Mouse (Mus musculus): Measurements from ENCODE around the gene S100a10. TPM values are rescaled to one million over a fixed set of nuclear protein-coding genes. Genes with fewer than 3 reads are reported as not detected.

The S100a10 gene
- 208 and 281 TPM in 2 replicates for polyA plus RNA-seq (2015; fragmentation: Nextera tagmentation; extraction: Ambion mirVana)

DNA sequence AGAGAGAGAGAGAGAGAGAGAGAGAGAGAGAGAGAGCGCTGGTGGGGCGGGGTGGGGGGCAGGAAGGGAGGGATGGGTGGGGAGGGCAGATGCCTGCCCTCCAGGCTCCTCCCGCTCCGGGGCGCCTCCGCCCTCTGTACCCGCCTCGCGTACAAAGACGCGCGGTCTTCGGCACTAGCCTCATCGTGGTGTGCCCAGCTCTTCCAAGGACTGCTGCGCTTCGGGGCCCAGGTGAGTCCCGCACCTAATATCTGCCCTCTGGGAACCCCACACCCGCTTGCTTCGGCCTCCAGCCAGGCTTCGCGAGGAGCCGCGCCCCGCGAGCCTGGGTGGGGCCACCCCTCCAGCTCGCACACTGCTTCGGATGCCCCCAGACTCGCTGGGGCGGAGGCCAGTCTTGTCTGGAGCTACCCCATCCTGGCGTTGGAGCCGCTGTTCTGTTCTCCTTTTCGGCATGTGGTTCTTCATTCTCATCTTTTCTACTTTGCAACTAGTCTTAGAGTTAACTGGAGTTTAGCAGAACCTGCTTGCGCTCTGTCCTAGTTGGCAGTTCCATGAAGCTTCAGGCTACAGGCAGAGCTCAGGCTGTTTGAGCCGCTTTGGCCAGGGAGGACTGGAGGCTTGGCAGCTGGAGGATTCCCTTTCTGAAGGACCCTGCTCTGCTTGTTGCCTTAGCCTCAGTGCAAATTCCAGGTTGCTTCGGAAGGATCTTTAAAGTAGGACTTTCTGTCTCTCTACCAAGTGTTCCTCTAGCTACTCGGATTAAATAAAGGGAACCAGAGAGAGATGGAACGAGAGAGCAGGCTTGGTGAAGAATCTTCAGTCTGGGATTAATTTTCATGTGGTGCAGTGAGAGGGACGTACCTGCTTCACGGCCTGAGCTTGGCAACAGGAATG lies at the start of gene S100a10:
TSS of gene S100a10 (plus strand) at position 100 of the 897 bp plus-strand sequence.

DNA sequence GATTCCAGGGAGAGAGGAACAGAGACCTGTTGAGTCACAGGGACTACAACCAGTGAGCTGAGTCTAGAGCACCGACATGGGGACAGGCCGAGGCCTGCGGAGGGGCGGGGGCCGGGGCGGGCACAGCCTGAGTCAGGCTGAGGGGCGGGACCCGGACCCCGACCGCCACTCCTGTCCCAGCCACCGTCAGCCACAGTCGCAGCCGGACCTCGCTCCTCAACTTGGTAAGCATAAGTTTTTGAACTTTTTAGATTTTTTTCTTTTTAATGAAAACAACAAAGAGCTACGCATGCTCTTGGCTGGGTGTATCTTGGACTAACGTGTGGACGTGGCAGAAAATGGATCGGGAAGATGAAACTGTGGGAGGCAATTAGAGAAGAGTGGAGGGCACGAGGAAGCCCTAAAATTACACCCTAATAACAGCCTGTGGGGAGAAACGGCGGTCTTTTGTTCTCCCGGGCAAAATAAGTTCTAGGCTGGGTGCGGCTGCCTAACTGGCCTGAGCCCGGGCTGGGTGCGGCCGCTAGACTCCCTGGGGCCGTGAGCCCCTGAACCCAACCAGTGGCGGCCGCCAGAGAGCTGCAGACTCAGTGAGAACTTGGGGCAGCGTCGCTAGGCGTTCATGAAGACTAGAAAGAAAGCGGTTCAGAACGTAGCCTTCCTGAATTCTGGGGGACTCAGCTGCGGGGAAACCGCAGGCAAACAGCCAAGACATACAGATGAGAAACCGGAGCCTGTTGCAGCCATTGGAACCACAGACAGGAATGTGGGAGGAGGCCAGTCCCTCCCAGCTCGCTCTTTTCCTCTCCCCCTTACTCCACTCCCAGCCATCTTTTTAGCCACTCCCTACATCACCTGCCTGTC lies 34.3 kb upstream of the S100a10 start, which contains the start of gene S100a11:
TSS of gene S100a11 (plus strand) at position 159 of the 864 bp plus-strand sequence.

Other genes starting within 250 kb of the S100a10 start
- not detected in 2 replicates for gene Hrnr, start 235.3 kb upstream of the S100a10 start, polyA plus RNA-seq (2015; fragmentation: Nextera tagmentation; extraction: Ambion mirVana)
- not detected in 2 replicates for gene Rptn, start 161.4 kb upstream of the S100a10 start, polyA plus RNA-seq (2015; fragmentation: Nextera tagmentation; extraction: Ambion mirVana)
- 2.3 and 2.4 TPM in 2 replicates for gene Tchh, start 112.8 kb upstream of the S100a10 start, polyA plus RNA-seq (2015; fragmentation: Nextera tagmentation; extraction: Ambion mirVana)
- not detected in 2 replicates for gene Tchhl1, start 86.3 kb upstream of the S100a10 start, polyA plus RNA-seq (2015; fragmentation: Nextera tagmentation; extraction: Ambion mirVana)
- gene S100a11, start 34.6 kb upstream of the S100a10 start, polyA plus RNA-seq (2015; fragmentation: Nextera tagmentation; extraction: Ambion mirVana) = 183 and 271 TPM in 2 replicates
- gene Tdpoz2, start 97.6 kb downstream of the S100a10 start, polyA plus RNA-seq (2015; fragmentation: Nextera tagmentation; extraction: Ambion mirVana) = not detected in 2 replicates
- gene Tdpoz1, start 121.2 kb downstream of the S100a10 start, polyA plus RNA-seq (2015; fragmentation: Nextera tagmentation; extraction: Ambion mirVana) = not detected in 2 replicates
- gene Gm37596, start 138.0 kb downstream of the S100a10 start, polyA plus RNA-seq (2015; fragmentation: Nextera tagmentation; extraction: Ambion mirVana) = not detected in 2 replicates
- gene Gm5773, start 217.9 kb downstream of the S100a10 start, polyA plus RNA-seq (2015; fragmentation: Nextera tagmentation; extraction: Ambion mirVana) = not detected in 2 replicates
- not detected in 2 replicates for gene Tdpoz4, start 241.3 kb downstream of the S100a10 start, polyA plus RNA-seq (2015; fragmentation: Nextera tagmentation; extraction: Ambion mirVana)

Measured in neural tube, postnatal 0 days (tissue).